Mouse (Mus musculus) cerebellum, adult 2 months (tissue): ENCODE measurements around the gene Pacsin1. TPM values are rescaled to one million over a fixed set of nuclear protein-coding genes. Genes with fewer than 3 reads are reported as not detected.
A peak's percentile ranks its signal among the peaks of the same experiment; 100 is the strongest.

ENCODE experiments used
- DNase-seq, 2 experiments: peaks; one replicate each; pipeline ENCODE4 v3.0.0; 2021
- H3K27ac ChIP-seq: fragments of 200-500 bp; 2 replicates; pipeline ENCODE4 v1.5.1; 2012; ENCODE audit warnings: low read length, control low read depth, inconsistent platforms; ENCODE audit not compliant: insufficient read depth
- H3K27me3 ChIP-seq: fragments of 200-500 bp; 2 replicates; pipeline ENCODE4 v1.6.1; 2012; ENCODE audit warnings: inconsistent platforms, mild to moderate bottlenecking, low read length, moderate library complexity; ENCODE audit not compliant: control insufficient read depth, insufficient read depth
- H3K4me1 ChIP-seq: fragments of 200-500 bp; 2 replicates; pipeline ENCODE4 v1.6.1; 2011; ENCODE audit warnings: low read length; ENCODE audit not compliant: control insufficient read depth, insufficient read depth
- H3K4me3 ChIP-seq: fragments of 200-500 bp; replicated peaks from 2 replicates; pipeline ENCODE3; 2011; ENCODE audit warnings: mild to moderate bottlenecking, low read depth, low read length, control low read depth; ENCODE audit not compliant: insufficient read depth
- CTCF ChIP-seq: fragments of 200-500 bp; IDR thresholded peaks from 2 replicates; pipeline ENCODE4 v1.5.1; 2011; ENCODE audit warnings: low read depth, mild to moderate bottlenecking, control low read depth, low read length, moderate library complexity, borderline replicate concordance; ENCODE audit not compliant: insufficient read depth
- POLR2A ChIP-seq: fragments of 200-500 bp; IDR thresholded peaks from 2 replicates; pipeline ENCODE4 v1.6.1; 2011; ENCODE audit warnings: low read length, control low read depth, borderline replicate concordance; ENCODE audit not compliant: insufficient read depth
- WGBS: fragments of 180-500 bp; shearing (Covaris S2); methylation state at CpG from one replicate; pipeline ENCODE4 v1.1.7; 2018; 5-methylcytosine and 5-hydroxymethylcytosine counted together
- polyA plus RNA-seq: library from polyadenylated mRNA; depleted of rRNA; stranded (reverse); fragments of >200 nt; gene quantifications from 2 replicates; pipeline ENCODE4 v1.2.3, GENCODE M21; 2012

Pacsin1 gene
- polyA plus RNA-seq, 1 experiment: 228 TPM

DNA sequence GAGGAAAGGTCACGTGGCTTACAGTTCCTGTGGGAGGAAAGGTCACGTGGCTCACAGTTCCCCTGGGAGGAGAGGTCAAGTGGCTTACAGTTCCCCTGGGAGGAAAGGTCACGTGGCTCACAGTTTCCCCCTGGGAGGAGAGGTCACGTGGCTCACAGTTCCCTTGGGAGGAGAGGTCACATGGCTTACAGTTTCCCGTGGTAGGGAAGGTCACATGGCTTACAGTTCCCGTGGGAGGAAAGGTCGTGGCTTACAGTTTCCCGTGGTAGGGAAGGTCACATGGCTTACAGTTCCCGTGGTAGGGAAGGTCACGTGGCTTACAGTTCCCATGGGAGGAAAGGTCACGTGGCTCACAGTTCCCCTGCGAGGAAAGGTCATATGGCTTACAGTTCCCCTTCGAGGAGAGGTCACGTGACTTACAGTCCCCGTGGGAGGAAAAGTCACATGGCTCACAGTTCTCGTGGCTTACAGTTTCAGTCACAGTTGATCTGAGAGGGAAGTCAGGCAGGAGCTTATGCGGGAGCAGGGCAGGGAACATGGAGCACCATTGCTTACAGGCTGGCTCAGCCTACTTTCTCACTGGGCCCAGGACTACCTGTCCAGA lies 44.4 kb downstream of the Pacsin1 start:
- Histone ChIP-seq H3K4me3 (no peak overlapping the region), H3K4me1 (peaks cover 28% of the 10 kb centered on the region), H3K27ac (peak overlapping the region; percentile 19; the same call in 1 of the 2 replicates), H3K27me3 (no peaks in the 10 kb centered on the region)
- TF ChIP-seq CTCF (no peak), POLR2A (no peak)
- 78% methylated on average over 17 of the region's 17 CpGs for WGBS
- no peak for DNase-seq

DNA sequence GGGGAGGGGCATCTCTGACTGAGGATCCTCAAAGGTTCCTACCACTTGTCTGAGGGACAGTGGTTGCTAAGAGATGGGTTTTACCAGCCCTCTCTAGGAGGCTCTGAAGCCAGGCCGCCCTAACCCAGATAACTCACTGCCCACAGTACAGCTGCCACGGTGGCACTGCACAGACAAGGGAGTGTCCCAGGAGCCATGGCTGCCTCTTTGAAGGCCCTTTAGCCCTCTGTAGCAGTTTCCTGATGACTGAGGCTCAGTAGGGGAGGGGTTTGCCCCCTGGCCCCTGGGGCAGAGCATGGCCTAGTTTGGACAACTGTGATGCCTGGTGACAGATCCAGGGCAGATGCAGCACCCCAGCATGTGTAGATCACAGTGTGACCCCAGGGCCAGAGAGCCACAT lies 45.5 kb downstream of the Pacsin1 start:
- H3K4me1 ChIP-seq: peaks cover 28% of the 10 kb centered on the region
- peak overlapping the region; percentile 14 for H3K27ac ChIP-seq
- no peak overlapping the region for H3K4me3 ChIP-seq
- DNase-seq: no peak
- WGBS: 24% methylated on average over 2 of the region's 2 CpGs
- TF ChIP-seq CTCF (no peak), POLR2A (no peak)
- H3K27me3 ChIP-seq: no peaks in the 10 kb centered on the region

GRCm38 (mm10) chr17:27701856-27702255 lies 46.5 kb downstream of the Pacsin1 start:
- H3K27ac ChIP-seq: peak overlapping the region; percentile 14
- no peak overlapping the region for H3K4me3 ChIP-seq
- DNase-seq: no peak
- TF ChIP-seq POLR2A: no peak
- TF ChIP-seq CTCF: 0 out of 2 replicates have a peak, but pooled peaks have one; percentile 3
- peaks cover 28% of the 10 kb centered on the region for H3K4me1 ChIP-seq
- no peaks in the 10 kb centered on the region for H3K27me3 ChIP-seq
- WGBS: 45% methylated on average over 6 of the region's 6 CpGs

DNA sequence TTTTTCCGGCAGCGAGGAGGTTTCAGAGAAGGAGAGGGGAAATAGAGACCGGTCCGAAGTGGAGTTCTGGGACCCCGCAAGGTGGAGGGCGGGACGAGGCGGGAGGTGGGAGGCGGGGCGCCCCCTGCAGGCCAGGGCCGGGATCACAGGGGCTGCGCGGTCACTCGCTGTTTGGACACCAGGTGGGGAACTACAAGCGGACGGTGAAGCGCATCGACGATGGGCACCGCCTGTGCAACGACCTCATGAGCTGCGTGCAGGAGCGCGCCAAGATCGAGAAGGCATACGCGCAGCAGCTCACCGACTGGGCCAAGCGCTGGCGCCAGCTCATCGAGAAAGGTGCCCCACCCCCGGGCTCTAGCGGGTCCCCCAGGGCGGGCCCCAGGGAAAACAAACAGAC lies 47.2 kb downstream of the Pacsin1 start:
- Histone ChIP-seq H3K27ac (0 out of 2 replicates have a peak overlapping the region, but pooled peaks have one; percentile 10), H3K4me3 (no peak overlapping the region), H3K4me1 (peaks cover 28% of the 10 kb centered on the region), H3K27me3 (no peaks in the 10 kb centered on the region)
- 2% methylated on average over 34 of the region's 34 CpGs for WGBS
- peak; percentile 73 to 74 for DNase-seq
- TF ChIP-seq POLR2A (no peak), CTCF (peak; percentile 74)

DNA sequence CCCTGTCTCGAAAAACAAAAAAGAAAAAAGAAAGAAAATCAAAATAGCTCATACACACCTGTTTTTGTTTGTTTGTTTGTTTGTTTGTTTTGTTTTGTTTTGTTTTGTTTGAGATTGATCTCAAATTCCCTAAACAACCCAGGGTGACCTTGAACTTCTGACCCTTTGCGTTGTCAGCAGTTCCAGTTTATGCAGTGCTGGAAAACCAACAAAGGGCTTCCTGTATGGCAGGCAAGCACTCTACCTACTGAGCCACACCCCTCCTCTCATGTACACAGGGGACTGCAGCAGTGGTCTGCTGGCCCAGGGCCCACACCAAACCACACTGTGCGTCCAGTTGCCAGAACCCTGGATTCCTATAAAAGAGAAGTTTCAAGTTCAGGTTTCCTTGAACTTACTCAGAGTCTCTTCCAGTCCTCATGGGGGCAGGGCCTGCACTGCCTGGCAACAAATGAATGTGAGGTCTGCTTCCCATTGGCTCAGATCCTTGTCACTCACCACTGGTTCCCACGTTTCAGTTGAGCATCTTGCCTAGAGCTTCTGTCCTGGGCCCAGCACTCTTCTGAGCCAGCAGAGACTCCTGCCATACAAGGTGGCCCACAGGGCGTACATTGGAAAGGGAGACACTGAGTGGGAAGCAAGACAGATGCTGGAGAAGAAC lies 48.8 kb downstream of the Pacsin1 start:
- TF ChIP-seq CTCF (no peak), POLR2A (no peak)
- Histone ChIP-seq H3K27ac (no peak overlapping the region), H3K27me3 (no peaks in the 10 kb centered on the region), H3K4me3 (no peak overlapping the region), H3K4me1 (peaks cover 42% of the 10 kb centered on the region)
- DNase-seq: no peak
- WGBS: 58% methylated on average over 5 of the region's 5 CpGs

- Histone ChIP-seq H3K4me3 (no peak overlapping the region), H3K27me3 (no peaks in the 10 kb centered on the region), H3K27ac (no peak overlapping the region), H3K4me1 (peaks cover 34% of the 10 kb centered on the region)
- WGBS: 60% methylated on average over 10 of the region's 10 CpGs
- no peak for TF ChIP-seq POLR2A
- TF ChIP-seq CTCF: no peak
- no peak for DNase-seq
Observed at GRCm38 (mm10) chr17:27705661-27706060, 50.4 kb downstream of the Pacsin1 start.

GRCm38 (mm10) chr17:27707954-27708661 lies 52.8 kb downstream of the Pacsin1 start:
- H3K27ac ChIP-seq: 0 out of 2 replicates have a peak overlapping the region, but pooled peaks have one; percentile 34
- peaks cover 27% of the 10 kb centered on the region for H3K4me1 ChIP-seq
- TF ChIP-seq POLR2A (no peak), CTCF (no peak)
- H3K27me3 ChIP-seq: no peaks in the 10 kb centered on the region
- DNase-seq: no peak
- no peak overlapping the region for H3K4me3 ChIP-seq
- WGBS: 11% methylated on average over 25 of the region's 25 CpGs

GRCm38 (mm10) chr17:27709650-27710049 lies 54.3 kb downstream of the Pacsin1 start:
- H3K4me1 ChIP-seq: peaks cover 36% of the 10 kb centered on the region
- TF ChIP-seq CTCF (no peak), POLR2A (no peak)
- H3K27ac ChIP-seq: no peak overlapping the region
- no peaks in the 10 kb centered on the region for H3K27me3 ChIP-seq
- no peak for DNase-seq
- WGBS: 55% methylated on average over 5 of the region's 5 CpGs
- no peak overlapping the region for H3K4me3 ChIP-seq
